Mouse (Mus musculus) heart, adult 2 months (tissue): Measurements from ENCODE around the gene Alpk1.

Source experiments
- CTCF ChIP-seq: fragments of 200-600 bp; IDR thresholded peaks from 2 replicates; pipeline ENCODE4 v1.8.1; 2022; ENCODE audit warnings: antibody characterized with exemption, mild to moderate bottlenecking, moderate library complexity
- EP300 ChIP-seq: fragments of 200-500 bp; IDR thresholded peaks from 2 replicates; pipeline ENCODE4 v1.6.1; 2011; ENCODE audit warnings: low read depth, low read length, control low read depth; ENCODE audit not compliant: insufficient read depth
- POLR2A ChIP-seq: fragments of 200-500 bp; IDR thresholded peaks from 2 replicates; pipeline ENCODE4 v1.6.1; 2011; ENCODE audit warnings: mild to moderate bottlenecking, low read depth, low read length, control low read depth; ENCODE audit not compliant: insufficient read depth

DNA sequence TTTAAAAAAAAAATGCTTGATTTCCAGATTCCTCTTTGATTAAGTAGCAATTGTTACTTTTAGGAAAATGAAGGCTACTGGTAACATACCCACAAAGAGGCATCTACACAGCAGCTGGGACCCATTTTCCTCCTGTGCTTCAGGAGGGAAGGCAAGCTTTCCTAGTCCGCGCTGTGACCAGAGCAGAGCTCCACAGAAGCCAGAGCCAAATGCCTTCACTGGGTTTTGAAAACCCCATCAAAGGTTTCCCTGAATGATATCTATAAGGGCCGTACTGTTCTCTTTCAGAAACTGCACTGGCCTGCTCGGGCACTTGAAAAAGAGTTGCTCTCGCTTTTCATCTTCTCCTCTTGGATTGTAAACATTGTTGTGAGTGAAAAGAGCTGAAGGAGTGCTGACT, 60.7 kb downstream of the Alpk1 start:
- TF ChIP-seq CTCF (no peak), POLR2A (no peak), EP300 (no peak)
